Mouse (Mus musculus) adrenal gland, postnatal 14 days (tissue): ENCODE measurements around the gene Aifm2. TPM values are rescaled to one million over a fixed set of nuclear protein-coding genes. Genes with fewer than 3 reads are reported as not detected.

Experiments
- DNase-seq: peaks from one replicate; pipeline ENCODE4 v3.0.0; 2021; ENCODE audit warnings: mixed read lengths
- microRNA-seq, 2 experiments: library from miRNA; unstranded; fragments of <30 nt; microRNA quantifications; one replicate each; pipeline ENCODE4 v1.2.0; 2021
- total RNA-seq: library from RNA; stranded (reverse); gene quantifications from 2 replicates; pipeline ENCODE4 v1.2.3, GENCODE M21; 2021

The Aifm2 gene
- total RNA-seq, 1 experiment from 2014 or later: 325 TPM

DNA sequence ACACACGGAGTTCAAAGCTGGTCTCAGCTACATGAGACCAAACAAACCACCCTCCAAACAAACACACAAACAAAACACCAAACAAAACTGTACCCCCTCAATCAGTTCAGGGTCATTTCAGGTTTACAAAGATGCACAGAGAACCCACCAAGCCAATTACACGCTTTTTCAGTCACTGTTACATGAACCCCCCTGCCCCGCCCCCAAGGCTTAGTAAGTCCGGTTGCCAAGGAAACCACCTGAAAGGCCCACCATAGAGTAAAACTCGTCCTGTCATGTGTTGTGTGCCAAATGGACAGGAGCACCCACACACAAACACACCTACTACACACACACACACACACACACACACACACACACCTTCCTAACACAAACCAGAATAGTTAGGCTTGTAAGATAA, 50.5 kb downstream of the Aifm2 start:
- DNase-seq: no peak

DNA sequence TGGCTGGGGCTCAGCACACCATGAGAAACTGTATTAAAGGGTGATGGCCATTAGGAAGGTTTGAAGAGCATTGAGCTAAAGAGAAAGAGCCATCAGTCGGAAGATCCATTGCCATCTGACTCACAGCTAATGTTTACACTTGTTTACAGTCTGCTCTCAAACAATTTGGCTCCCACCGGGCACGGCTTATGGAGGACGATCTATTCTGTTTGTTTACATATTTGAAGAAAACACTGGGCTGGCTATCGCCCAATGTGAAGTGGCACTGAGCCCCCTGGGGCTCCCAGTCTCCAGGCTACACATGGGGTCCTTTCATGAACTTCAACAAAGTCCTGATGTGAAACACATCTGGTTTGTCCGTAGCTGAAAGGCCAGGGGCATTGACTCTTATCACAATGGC, 51.7 kb downstream of the Aifm2 start:
- DNase-seq: no peak

- DNase-seq: no peak
Observed at GRCm38 (mm10) chr10:61781461-61782128, 66.5 kb downstream of the Aifm2 start.

DNA sequence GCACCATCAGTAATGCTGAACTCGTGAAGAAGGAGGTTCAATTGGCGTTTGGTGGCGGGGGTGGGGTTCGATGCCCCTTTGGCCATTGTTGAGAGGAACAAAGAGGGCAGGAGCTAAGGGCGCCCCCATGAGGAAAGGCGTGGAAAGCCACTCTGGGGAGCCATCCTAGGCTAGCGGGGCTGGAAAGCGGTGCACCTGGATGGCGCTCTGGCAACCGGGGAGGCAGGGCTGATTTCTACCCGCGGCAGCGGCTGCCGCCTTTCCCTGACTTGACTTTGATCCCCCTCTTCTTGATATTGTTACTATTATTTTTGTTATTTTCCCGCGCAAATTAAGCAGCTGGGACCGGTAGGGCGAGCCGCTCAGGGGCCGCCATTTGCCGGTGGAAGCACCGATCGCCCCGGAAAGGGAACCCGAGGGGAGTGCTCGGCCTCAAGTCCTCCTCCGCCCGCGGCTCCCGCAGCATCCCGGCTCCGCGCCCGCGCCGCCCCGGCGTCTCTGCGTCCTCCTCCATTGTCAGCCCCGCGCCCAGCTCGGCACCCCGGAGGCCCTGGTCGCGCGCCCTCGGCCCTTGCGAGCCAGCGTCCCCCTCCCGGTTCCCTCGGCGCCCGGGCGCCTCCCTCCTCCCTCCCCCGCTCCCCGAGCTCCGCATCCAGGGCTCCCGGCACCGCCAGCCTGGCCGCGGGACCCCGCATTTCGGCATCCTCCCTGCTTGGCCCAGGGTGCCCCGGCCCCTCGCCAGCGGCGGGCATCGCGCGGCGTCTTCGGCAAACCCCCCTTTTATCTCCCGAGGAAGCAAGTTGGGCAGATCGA, 67.9 kb downstream of the Aifm2 start:
- peak; percentile 83 for DNase-seq

GRCm38 (mm10) chr10:61783621-61784251, 68.7 kb downstream of the Aifm2 start, which contains the start of gene H2afy2:
Gene H2afy2 (minus strand): TSS chr10:61784147.
- DNase-seq: peak; percentile 81

DNA sequence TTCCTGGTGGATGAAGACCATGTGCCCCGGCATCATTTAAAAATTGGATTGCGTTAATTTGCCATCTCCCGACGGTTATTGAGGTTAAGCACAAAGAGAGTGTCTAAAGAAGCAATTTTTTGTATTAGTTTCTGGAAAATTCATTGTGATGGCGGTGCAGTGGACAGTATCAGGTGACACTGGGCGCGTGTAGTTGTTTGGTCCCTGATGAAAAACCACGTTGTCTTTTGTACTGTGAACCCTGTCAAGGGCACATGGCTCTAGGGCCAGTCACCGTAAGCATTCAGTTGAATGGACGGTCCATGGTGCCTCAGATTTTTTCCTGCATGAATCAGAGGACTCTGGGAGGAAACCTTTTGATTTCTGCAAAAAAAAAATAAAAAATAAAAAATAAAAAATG, 69.4 kb downstream of the Aifm2 start:
- peak; percentile 21 for DNase-seq

DNA sequence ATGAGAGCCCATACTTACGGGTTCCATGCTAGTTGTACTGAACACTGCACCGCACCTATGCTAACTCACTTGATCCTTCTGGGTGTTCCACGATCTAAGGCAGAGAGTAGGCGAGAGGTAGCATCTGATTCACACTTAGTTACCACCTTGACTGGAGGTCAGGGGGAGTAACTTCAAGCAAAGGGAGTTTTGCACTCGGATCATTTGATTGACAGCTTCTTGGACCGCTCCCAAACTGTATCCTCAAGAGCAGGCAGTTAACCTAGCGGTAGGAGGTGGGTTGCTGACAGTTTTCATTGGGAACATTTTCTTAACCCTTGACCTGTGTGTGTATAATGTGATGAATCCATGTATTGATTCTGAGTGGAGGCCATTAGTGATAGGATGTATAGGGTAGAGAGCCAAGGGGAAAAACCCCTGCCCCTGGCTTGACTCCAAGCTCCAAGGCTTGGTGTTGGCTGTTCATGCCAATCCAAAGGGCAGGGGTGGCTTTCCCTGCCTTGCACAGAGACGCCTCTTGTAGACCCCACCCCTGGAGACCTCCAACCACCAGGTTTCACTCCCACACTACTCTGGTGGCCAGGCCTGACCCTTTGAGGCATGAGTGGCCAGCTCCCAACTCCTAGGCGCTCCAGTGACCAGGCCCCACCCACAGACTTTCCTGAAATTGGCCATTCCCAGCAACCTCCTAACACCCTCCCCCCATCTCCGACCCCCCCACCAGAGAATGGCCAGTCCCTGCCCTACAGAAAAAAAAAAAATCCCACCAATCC, 72.7 kb downstream of the Aifm2 start:
- DNase-seq: peak; percentile 24

DNA sequence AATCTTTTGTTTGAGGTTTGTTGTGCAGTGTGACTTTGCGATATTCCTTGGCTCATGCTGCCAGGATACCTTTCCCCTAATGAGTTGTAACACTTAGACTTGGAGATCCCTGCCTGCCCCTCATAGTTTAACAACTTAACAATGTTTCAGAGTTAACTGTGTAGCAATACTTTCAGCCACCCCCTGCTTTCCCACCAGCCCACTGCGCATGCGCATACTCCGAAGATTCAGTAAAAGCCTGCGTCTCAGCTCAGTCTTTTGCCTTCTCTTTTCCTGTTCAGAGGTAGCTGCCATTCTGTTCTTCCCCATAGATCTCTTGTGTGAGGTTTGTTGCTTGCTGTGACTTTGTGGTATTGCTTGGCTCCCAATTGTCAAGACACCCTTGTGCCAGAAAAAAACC, 73.4 kb downstream of the Aifm2 start:
- no peak for DNase-seq

Small RNAs within 50 kb of the gene (microRNA-seq; reads per million reads assigned to microRNA genes)
- gene Mir5108: 0 reads per million in 2 experiments

Other genes with a start within 250 kb of the Aifm2 start
- gene Lrrc20, start 239.5 kb upstream of the Aifm2 start, total RNA-seq: 11.7 and 15.5 TPM in 2 replicates
- 0.34 and 0.59 TPM in 2 replicates for gene Npffr1, start 119.8 kb upstream of the Aifm2 start, total RNA-seq
- 169 and 183 TPM in 2 replicates for gene Ppa1, start 66.7 kb upstream of the Aifm2 start, total RNA-seq
- 167 and 170 TPM in 2 replicates for gene Sar1a, start 35.0 kb upstream of the Aifm2 start, total RNA-seq
- gene Tysnd1, start 19.7 kb upstream of the Aifm2 start, total RNA-seq: 87.8 and 94.3 TPM in 2 replicates
- 12.9 and 13.7 TPM in 2 replicates for gene H2afy2, start 68.9 kb downstream of the Aifm2 start, total RNA-seq